Mouse (Mus musculus) ovary, adult 18-20 months (tissue): ENCODE results near the gene Ttc41.

Experiments used
- DNase-seq: peaks from one replicate; pipeline ENCODE4 v3.0.0; 2022; ENCODE audit warnings: low spot score, mixed read lengths

The Ttc41 gene

GRCm38 (mm10) chr10:86825871-86826522, 120.4 kb downstream of the Ttc41 start:
- no peak for DNase-seq
